Mouse (Mus musculus): ENCODE measurements around the gene Tnni1. TPM values are rescaled to one million over a fixed set of nuclear protein-coding genes. Genes with fewer than 3 reads are reported as not detected.

Gene Tnni1
- total and polyA plus RNA-seq, 2 experiments from 2014 or later: 0.57 TPM; not detected in 1

DNA sequence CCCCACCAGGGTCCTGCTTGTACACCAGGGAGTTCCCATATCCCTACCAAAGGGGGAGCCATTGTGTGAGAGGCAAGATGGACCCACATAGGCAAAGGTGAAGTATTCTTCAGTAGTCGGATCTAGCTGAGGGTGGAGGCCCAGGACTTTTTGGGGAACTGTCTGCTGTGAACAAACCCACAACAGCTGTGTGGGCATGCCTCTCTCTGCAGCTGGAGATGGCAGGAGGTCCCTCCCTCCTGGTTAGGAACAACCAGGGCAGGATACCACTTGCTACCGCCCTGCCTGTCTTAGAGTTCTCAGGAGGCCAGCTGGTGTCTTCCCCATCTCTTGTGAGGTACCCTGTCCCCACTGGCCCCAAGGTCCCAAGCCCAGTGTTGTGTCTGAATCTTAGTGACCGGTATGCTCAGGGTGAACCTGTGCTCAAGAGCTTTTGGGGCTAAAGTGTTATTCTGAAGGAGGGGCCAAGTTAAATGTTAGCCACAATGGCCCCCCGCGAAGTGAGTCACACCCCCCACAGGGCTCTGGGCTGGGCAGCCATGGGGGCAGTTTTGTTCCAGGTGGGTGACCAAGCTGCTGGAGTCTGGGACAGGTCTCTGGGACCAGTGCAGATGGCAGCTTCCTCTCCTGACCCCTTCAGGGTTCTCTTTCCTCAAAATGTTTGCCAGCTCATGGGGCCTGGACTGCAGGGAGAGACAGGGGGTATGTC, 34.6 kb downstream of the Tnni1 start:
- Histone ChIP-seq H3K4me3 (ENCODE audit: low read depth, low read length) (no peak overlapping the region), H3K27ac (ENCODE audit: low read depth, low read length) (no peak overlapping the region), H3K27me3 (ENCODE audit: insufficient read depth, low read length) (peaks cover 9% of the 10 kb centered on the region), H3K4me2 (ENCODE audit: low read depth, low read length, poor library complexity, severe bottlenecking) (no peak overlapping the region), H3K36me3 (ENCODE audit: insufficient read depth, low read length) (no peaks in the 10 kb centered on the region), H3K9me3 (ENCODE audit: low read length) (no peaks in the 10 kb centered on the region), H3K9ac (replicated peaks; ENCODE audit: low read length, poor library complexity, severe bottlenecking) (no peak overlapping the region), H3K4me1 (ENCODE audit: insufficient read depth, low read length) (no peaks in the 10 kb centered on the region)
- no peak for TF ChIP-seq CTCF (IDR thresholded peaks at IDR 0.05)
- 85% methylated on average over 5 of the region's 5 CpGs for WGBS
- no peak for DNase-seq (ENCODE audit: low spot score)
- no peak for ATAC-seq (ENCODE audit: low FRiP score)

DNA sequence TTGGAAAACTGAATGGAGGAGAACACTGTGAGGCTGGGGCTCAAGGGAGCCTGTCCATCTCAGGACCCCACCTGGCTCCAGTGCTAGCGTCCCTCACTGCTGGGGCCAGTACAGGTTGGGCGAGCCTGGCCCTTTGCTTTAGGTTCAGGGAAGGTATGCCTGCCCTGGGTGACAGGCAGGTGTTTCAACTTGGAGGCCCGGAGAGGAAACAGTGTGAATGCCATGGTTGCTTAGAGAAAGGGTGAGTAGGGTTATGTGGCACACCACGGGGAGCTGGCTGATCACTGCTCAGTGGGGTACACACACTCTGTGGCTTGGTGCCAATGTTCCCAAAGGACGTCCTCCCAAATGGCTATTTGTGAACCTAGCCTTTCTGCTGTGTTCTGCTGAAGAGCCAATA, 35.3 kb downstream of the Tnni1 start:
- Histone ChIP-seq H3K36me3 (ENCODE audit: insufficient read depth, low read length) (no peaks in the 10 kb centered on the region), H3K4me2 (ENCODE audit: low read depth, low read length, poor library complexity, severe bottlenecking) (no peak overlapping the region), H3K27ac (ENCODE audit: low read depth, low read length) (no peak overlapping the region), H3K4me3 (ENCODE audit: low read depth, low read length) (no peak overlapping the region), H3K27me3 (ENCODE audit: insufficient read depth, low read length) (peaks cover 14% of the 10 kb centered on the region), H3K9me3 (ENCODE audit: low read length) (no peaks in the 10 kb centered on the region), H3K9ac (replicated peaks; ENCODE audit: low read length, poor library complexity, severe bottlenecking) (no peak overlapping the region), H3K4me1 (ENCODE audit: insufficient read depth, low read length) (no peaks in the 10 kb centered on the region)
- WGBS: 82% methylated on average over 5 of the region's 5 CpGs
- no peak for DNase-seq (ENCODE audit: low spot score)
- no peak for ATAC-seq (ENCODE audit: low FRiP score)
- no peak for TF ChIP-seq CTCF (IDR thresholded peaks at IDR 0.05)

DNA sequence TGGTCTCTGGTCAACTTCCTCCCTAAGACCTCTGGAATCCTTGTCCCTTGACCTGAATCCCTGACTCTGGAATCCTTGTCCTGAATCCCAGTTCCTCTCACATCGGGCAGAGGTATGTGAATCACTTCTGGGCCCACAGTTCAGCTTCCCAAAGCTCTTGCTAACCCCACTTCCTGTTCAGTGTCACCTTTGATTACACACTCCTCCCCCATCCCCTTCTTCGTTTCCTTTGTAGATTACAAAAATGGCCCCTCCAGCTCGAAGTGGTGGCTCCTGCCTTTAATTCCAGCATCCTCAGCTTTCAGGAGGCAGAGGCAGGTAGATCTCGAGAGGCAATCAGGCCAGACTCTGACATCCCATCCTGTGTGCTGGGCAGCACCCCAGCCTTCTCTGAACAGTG, 38.4 kb downstream of the Tnni1 start:
- no peak overlapping the region for H3K9ac ChIP-seq (replicated peaks; ENCODE audit: low read length, poor library complexity, severe bottlenecking)
- ATAC-seq (ENCODE audit: low FRiP score) (no peak), DNase-seq (ENCODE audit: low spot score) (no peak)
- peaks cover 27% of the 10 kb centered on the region for H3K27me3 ChIP-seq (ENCODE audit: insufficient read depth, low read length)
- WGBS: 74% methylated on average over 4 of the region's 4 CpGs
- no peak for TF ChIP-seq CTCF (IDR thresholded peaks at IDR 0.05)
- no peak overlapping the region for H3K27ac ChIP-seq (ENCODE audit: low read depth, low read length)
- no peaks in the 10 kb centered on the region for H3K36me3 ChIP-seq (ENCODE audit: insufficient read depth, low read length)
- H3K4me2 ChIP-seq (ENCODE audit: low read depth, low read length, poor library complexity, severe bottlenecking): no peak overlapping the region
- H3K9me3 ChIP-seq (ENCODE audit: low read length): no peaks in the 10 kb centered on the region
- H3K4me1 ChIP-seq (ENCODE audit: insufficient read depth, low read length): no peaks in the 10 kb centered on the region
- H3K4me3 ChIP-seq (ENCODE audit: low read depth, low read length): no peak overlapping the region

DNA sequence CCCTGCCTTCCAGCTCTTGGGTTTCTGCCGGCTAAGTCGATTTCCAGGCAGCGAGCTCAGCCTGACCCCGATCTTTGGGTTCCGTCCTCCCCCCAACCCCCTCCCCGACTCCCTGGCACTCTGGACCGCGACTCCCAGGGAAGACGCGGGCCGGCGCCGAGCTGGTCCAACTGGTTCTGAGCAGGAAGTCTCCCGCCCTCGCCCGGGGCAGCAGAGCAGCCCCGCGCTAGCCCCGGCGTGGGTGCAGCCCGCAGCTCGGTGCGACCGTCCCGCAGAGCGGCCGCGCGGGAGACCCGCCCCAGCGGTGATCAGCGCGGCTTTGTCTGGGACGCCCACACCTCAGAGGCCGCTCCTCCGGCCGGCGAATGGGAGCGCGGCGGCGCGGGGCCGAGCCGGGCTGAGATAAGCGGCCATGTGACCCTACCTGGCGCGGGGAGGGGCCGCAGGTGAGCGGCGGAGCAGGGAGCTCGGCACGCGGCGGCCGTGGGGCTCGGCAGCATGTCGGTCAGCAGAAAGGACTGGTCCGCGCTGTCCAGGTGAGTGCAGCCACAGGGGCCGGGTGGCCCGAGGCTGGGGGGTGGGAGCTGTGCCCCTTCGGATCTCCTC, 39.4 kb downstream of the Tnni1 start, which contains the start of gene Lad1:
Gene Lad1, plus strand, starts transcription at position 118 of the 606 bp plus-strand sequence.
- no peaks in the 10 kb centered on the region for H3K9me3 ChIP-seq (ENCODE audit: low read length)
- H3K27me3 ChIP-seq (ENCODE audit: insufficient read depth, low read length): peaks cover 27% of the 10 kb centered on the region
- ATAC-seq (ENCODE audit: low FRiP score): peak; percentile 50
- no peak for DNase-seq (ENCODE audit: low spot score)
- H3K4me3 ChIP-seq (ENCODE audit: low read depth, low read length): peak within 1 kb of the TSS; percentile 70
- peak within 1 kb of the TSS; percentile 99 for H3K4me2 ChIP-seq (ENCODE audit: low read depth, low read length, poor library complexity, severe bottlenecking)
- under 1% methylated on average over 52 of the region's 63 CpGs for WGBS
- H3K27ac ChIP-seq (ENCODE audit: low read depth, low read length): no peak within 1 kb of the TSS
- H3K4me1 ChIP-seq (ENCODE audit: insufficient read depth, low read length): no peaks in the 10 kb centered on the region
- no peak for TF ChIP-seq CTCF (IDR thresholded peaks at IDR 0.05)
- peak within 1 kb of the TSS; percentile 68 for H3K9ac ChIP-seq (replicated peaks; ENCODE audit: low read length, poor library complexity, severe bottlenecking)
- no peaks in the 10 kb centered on the region for H3K36me3 ChIP-seq (ENCODE audit: insufficient read depth, low read length)

DNA sequence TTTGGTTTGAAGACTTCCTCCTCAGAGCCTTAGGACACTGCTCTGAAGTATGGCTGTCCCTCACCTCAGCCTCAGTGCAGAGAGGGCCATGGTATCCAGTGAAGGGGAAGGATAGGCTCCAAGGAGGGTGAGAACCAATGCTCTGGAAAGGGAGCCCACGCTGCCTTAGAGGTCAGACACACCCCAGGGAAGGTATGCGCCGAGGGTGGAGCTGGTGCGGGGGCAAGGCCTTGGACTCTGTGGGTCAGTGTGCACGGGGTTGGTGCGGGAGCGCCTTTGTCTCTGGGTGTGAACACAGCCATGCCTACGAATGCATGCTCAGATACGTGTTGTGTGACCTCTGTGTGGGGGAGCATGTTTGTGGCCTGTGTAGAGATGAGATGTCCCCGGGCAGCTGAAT, 40.8 kb downstream of the Tnni1 start:
- DNase-seq (ENCODE audit: low spot score) (no peak), ATAC-seq (ENCODE audit: low FRiP score) (no peak)
- peaks cover 27% of the 10 kb centered on the region for H3K27me3 ChIP-seq (ENCODE audit: insufficient read depth, low read length)
- H3K9ac ChIP-seq (replicated peaks; ENCODE audit: low read length, poor library complexity, severe bottlenecking): no peak overlapping the region
- H3K36me3 ChIP-seq (ENCODE audit: insufficient read depth, low read length): no peaks in the 10 kb centered on the region
- H3K4me1 ChIP-seq (ENCODE audit: insufficient read depth, low read length): no peaks in the 10 kb centered on the region
- no peak overlapping the region for H3K4me2 ChIP-seq (ENCODE audit: low read depth, low read length, poor library complexity, severe bottlenecking)
- H3K27ac ChIP-seq (ENCODE audit: low read depth, low read length): no peak overlapping the region
- no peak overlapping the region for H3K4me3 ChIP-seq (ENCODE audit: low read depth, low read length)
- no peak for TF ChIP-seq CTCF (IDR thresholded peaks at IDR 0.05)
- 91% methylated on average over 10 of the region's 10 CpGs for WGBS
- H3K9me3 ChIP-seq (ENCODE audit: low read length): no peaks in the 10 kb centered on the region

DNA sequence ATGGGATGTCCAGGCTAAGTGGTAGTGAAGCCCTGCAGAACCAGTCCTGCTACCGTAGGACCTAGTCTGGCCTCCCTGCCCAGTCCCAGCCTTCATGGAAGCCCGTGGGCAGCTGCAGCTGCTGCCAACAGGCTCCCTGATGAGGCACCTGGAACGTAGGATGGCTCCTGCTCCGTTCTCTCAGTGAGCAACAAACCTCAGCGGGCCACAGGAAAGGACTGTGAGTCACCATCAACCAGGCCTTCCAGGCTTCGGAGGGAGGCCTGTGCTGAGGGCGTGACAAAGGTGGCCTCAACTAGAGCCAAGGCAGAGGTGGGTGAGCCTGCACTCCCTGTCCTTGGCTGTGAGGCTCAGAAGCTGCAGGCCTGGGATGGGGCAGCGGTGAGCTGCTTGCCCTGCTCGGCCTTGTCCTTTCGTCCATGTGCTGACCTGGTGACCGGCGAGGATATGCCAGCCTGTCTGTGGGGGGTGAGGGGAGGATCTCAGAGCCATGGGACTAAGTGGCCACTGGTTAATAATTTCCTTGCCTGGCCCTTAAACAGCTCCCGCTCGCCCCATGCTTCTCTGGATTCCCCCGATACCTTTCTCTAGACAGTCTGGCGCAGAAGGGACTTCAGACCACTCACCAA, 41.6 kb downstream of the Tnni1 start:
- H3K27ac ChIP-seq (ENCODE audit: low read depth, low read length): no peak overlapping the region
- TF ChIP-seq CTCF (IDR thresholded peaks at IDR 0.05): no peak
- no peaks in the 10 kb centered on the region for H3K4me1 ChIP-seq (ENCODE audit: insufficient read depth, low read length)
- WGBS: 89% methylated on average over 16 of the region's 16 CpGs
- no peak overlapping the region for H3K4me2 ChIP-seq (ENCODE audit: low read depth, low read length, poor library complexity, severe bottlenecking)
- H3K36me3 ChIP-seq (ENCODE audit: insufficient read depth, low read length): no peaks in the 10 kb centered on the region
- ATAC-seq (ENCODE audit: low FRiP score) (no peak), DNase-seq (ENCODE audit: low spot score) (no peak)
- H3K4me3 ChIP-seq (ENCODE audit: low read depth, low read length): no peak overlapping the region
- H3K9ac ChIP-seq (replicated peaks; ENCODE audit: low read length, poor library complexity, severe bottlenecking): no peak overlapping the region
- peaks cover 27% of the 10 kb centered on the region for H3K27me3 ChIP-seq (ENCODE audit: insufficient read depth, low read length)
- no peaks in the 10 kb centered on the region for H3K9me3 ChIP-seq (ENCODE audit: low read length)

All from midbrain, postnatal 0 days (tissue).